Mouse (Mus musculus): ENCODE measurements at regions not wholly inside any gene's neighbourhood (a gene's known extent, or its start where the extent isn't known, plus 50 kb on each side); places are given as distances from the start of the nearest gene placed in this dataset.

- peak; percentile 30 to 43 for DNase-seq
These were observed 51.6 kb upstream of the Lpp start for GRCm38 (mm10) chr16:24341736-24342135.

GRCm38 (mm10) chr16:24340646-24341045 lies 52.7 kb upstream of the Lpp start:
- no peak for DNase-seq

- DNase-seq = peak in 1 of 2 experiments; percentile 21
These were observed 53.7 kb upstream of the Lpp start for GRCm38 (mm10) chr16:24339320-24340265.

GRCm38 (mm10) chr16:24338404-24338803 lies 54.9 kb upstream of the Lpp start:
- DNase-seq = peak; percentile 11 to 19

- no peak for DNase-seq
These were observed 58.9 kb upstream of the Lpp start for GRCm38 (mm10) chr16:24334389-24334788.

- no peak for DNase-seq
These were observed 61.8 kb upstream of the Lpp start for GRCm38 (mm10) chr16:24331446-24332020.

- DNase-seq = no peak
These were observed 66.7 kb upstream of the Lpp start for GRCm38 (mm10) chr16:24326571-24326970.

- DNase-seq = no peak
These were observed 67.3 kb upstream of the Lpp start for GRCm38 (mm10) chr16:24326046-24326445.

GRCm38 (mm10) chr16:24324917-24325316 lies 68.4 kb upstream of the Lpp start:
- DNase-seq = no peak

- no peak for DNase-seq
These were observed 74.4 kb upstream of the Lpp start for GRCm38 (mm10) chr16:24318723-24319437.

GRCm38 (mm10) chr16:24313544-24314326 lies 79.6 kb upstream of the Lpp start:
- no peak for DNase-seq

GRCm38 (mm10) chr16:24305391-24305790 lies 87.9 kb upstream of the Lpp start:
- no peak for DNase-seq

GRCm38 (mm10) chr16:24296790-24297189 lies 96.5 kb upstream of the Lpp start:
- no peak for DNase-seq

GRCm38 (mm10) chr16:24295626-24296440 lies 97.5 kb upstream of the Lpp start:
- no peak for DNase-seq

- no peak for DNase-seq
These were observed 109.1 kb upstream of the Lpp start for GRCm38 (mm10) chr16:24284215-24284614.

GRCm38 (mm10) chr16:24282194-24282683 lies 111.1 kb upstream of the Lpp start:
- DNase-seq = no peak

- DNase-seq = no peak
These were observed 111.7 kb upstream of the Lpp start for GRCm38 (mm10) chr16:24281561-24281960.

GRCm38 (mm10) chr16:24277857-24278256 lies 115.5 kb upstream of the Lpp start:
- DNase-seq = no peak

- no peak for DNase-seq
These were observed 130.6 kb upstream of the Lpp start for GRCm38 (mm10) chr16:24262701-24263100.

- no peak for DNase-seq
These were observed 133.5 kb upstream of the Lpp start for GRCm38 (mm10) chr16:24259711-24260230.

GRCm38 (mm10) chr16:24258991-24259390 lies 134.3 kb upstream of the Lpp start:
- DNase-seq = no peak

Data from B cell, adult 2 months (primary cell).